Mouse (Mus musculus): Measurements from ENCODE around the gene Babam2.

DNA sequence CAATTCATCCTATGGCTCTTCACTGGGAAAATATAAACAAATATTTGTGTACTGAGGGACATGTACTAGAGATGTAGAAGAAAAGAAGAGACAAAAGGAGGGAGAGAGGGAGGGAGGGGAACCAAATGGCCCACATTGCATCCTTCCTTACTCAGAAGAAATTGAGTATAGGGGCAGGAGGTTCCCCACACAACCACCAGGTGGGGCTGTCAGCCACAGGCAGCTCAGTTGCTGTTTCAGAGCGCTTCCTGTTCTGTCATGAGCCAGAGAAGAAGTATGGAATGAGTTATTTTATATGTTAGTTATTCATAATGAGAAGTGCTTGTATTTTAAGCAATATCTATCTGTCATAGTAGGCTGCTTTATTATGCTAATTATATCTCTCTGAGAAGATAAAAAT, 229.1 kb downstream of the Babam2 start:
- TF ChIP-seq GATA1 (IDR thresholded peaks at IDR 0.05; ENCODE audit: low read length) (no peak), TAL1 (IDR thresholded peaks at IDR 0.05; ENCODE audit: low read length) (no peak)

Data from erythroblast, embryonic 14.5 days (primary cell).